Mouse (Mus musculus) embryo, embryonic 11 days (tissue): ENCODE measurements around the gene Gpr15.

Experiments
- DNase-seq: peaks from one replicate; pipeline ENCODE4 v3.0.0-alpha.2; 2015

The Gpr15 gene

DNA sequence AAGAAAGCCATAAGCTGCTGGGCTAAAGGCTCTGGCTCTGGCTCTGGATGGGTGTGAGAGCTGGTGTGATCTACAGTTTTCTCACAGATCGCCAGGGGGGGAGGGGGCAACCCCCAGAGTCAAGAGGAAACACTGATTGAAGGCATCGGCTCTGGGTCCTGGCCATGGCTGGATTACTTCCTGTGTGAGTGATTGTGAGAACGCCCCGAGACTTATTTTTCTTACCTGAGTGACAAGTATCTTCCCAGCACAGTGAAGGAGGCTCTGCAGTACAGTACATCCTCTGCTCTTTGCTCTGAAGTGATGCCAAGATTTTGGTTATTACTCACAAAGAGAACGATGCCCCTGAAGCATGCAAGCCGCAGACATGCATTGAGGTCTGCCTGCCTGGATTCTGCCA, 17.1 kb downstream of the Gpr15 start:
- no peak for DNase-seq

DNA sequence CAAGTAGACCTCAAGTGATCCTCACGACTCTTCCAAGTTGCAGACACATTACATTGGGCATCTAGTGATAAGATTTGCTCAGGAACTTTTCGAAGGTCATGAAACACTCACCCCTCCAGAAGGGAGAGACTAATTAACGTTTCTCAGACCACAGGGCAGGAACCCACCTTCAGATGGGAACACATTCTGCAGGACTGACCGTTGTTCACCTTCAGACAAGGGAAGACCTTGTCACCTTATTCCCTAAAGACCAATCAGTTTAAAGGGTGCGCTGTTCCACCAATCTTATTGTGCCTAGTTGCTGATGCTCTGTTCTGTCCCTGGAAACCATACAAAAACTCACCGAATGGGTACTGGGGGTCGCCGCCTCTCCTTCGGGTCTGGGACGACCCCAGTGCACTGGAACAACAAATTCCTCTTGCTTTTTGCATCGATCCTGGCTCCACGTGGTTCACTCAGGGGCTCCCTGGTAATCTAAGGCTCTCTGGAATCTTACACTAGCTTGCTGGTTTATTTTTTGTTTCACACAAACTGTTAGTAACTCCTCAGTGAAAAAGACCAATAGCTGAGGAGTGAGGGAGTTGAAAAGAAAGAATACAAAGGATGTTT, 17.9 kb downstream of the Gpr15 start:
- no peak for DNase-seq

DNA sequence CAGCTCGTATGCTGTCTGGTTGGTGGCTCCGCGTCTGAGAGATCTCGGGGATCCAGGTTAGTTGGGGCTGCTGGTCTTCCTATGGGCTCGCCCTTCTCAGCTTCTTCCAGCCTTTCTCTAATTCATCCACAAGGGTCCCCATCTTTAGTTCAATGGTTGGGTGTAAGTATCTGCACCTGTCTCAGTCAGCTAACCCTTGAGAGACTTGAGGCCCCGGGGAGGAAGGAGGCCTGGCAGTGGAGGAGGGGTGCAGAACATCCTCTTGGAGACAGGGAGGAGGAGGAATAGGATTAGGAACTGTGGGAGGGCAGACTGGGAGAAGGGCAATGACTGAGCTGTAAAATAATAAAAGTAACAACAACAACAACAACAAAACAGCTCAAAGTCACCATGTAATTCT, 18.7 kb downstream of the Gpr15 start:
- no peak for DNase-seq

DNA sequence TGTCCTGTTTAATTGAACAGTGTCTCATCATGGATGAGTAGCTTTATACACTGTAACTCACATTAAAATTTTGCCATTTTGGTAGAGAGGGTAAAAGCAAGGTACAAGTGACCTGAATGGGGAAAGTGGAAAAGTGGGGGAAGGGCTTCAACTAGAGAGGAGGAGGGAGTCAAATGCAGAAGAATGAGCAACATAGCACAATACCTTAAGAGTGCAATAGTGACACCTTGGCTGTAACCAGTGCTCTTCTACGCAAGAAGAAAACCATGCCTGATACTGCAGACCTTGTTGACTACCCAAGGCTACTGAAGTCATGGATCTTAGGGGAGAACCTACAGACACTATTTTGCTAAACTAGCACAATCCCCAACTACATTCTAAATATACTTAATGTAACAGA, 21.6 kb downstream of the Gpr15 start:
- no peak for DNase-seq

DNA sequence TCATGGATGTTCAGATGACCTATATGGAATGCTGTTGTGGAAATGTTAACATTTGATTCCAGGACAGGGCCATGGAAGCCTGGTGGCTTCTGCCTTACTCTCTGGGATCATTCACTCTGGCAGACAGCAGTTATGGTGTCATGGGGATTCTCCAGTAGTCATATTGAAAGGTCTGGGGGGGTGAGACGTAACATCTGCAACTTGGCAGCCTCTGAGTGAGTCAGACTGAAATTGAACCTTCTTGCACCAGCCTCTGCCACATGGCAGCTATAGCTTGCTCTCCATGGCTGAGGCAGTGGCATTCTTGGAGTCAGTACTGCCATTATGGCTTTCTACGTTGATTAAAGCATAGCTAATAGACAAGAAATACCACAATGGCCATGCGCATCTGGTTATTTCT, 22.1 kb downstream of the Gpr15 start:
- no peak for DNase-seq

DNA sequence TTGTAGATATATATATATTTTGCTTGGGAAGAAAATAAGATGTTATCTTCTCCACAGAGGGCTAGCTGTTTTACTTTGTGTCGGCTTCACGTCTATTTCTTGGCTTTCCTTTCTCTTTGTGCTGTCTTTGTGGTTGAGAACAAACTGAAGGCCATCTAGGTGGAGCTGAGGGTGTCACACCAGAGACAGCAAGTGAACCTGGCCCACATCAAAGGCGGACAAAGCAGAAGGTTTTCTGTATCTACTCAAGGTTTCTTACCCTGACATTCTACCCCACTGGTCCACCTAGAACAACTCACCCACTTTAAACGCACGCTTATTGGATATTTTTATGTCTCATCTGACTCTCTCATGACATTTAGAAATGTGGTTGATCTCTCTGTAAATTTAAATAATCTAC, 24.8 kb downstream of the Gpr15 start:
- no peak for DNase-seq

DNA sequence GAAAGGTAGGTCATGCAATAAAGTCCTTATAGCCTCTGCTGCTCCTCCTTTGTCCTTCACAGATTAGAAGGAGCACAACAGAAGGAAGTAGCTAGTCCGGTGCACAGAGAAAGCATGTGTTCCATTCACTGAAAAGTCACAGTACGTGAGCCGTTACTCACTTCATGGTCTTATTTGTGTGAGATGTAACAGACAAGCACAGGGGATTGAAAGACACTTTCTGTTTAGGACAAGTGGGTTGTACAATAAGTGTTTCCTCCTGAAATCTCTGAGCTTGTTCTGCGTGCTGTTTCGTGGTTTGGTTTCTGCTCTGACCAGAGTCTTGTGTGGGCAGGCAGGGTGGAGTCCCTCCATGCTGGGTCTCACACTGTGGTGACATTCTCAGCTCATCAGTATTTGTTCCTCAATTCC, 28.5 kb downstream of the Gpr15 start:
- no peak for DNase-seq

DNA sequence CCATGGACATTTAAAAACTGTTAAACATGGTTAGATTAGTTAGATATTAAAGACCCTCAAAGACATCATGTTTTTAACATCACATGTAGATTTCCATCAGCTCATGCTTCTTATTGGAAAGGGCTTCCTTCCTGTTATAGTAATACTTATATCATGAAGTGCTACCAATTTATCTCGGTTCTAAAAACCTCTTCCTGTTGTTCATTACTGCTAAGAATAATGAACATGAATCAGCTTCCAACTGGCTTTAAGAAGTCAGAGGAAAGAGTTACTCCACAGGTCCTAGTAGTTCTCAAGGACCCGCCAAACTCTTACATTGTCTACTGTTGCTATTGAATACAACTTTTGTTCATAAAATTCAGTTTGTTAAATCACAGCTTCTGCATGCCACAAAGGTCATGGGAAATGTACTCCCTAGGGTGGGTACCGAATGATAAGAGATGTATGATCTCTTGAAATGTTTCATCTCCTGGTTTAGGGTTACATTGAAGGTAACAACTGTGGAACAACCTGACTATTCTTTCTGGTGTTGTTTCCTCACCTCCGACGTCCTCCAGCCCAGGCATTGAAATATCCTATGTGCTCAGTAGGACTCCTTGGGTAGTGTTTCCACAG, 29.2 kb downstream of the Gpr15 start:
- no peak for DNase-seq

DNA sequence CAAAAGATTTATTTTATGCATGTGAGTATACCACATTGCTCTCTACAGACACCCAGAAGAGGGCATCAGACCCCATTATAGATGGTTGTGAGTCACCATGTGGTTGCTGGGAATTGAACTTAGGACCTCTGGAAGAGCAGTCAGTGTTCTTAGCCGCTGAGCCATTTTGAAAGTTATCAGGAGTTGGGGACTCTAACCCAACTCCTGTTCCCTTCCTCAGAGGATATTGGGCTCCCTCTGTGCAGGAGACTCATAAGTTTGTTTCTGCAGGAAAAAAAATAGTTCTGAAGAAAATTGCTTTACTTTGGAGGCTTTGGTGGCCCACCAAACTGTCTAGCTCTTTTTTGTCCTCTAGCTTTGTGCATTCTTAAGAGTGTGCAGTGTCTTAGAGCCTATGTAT, 30.3 kb downstream of the Gpr15 start:
- no peak for DNase-seq

DNA sequence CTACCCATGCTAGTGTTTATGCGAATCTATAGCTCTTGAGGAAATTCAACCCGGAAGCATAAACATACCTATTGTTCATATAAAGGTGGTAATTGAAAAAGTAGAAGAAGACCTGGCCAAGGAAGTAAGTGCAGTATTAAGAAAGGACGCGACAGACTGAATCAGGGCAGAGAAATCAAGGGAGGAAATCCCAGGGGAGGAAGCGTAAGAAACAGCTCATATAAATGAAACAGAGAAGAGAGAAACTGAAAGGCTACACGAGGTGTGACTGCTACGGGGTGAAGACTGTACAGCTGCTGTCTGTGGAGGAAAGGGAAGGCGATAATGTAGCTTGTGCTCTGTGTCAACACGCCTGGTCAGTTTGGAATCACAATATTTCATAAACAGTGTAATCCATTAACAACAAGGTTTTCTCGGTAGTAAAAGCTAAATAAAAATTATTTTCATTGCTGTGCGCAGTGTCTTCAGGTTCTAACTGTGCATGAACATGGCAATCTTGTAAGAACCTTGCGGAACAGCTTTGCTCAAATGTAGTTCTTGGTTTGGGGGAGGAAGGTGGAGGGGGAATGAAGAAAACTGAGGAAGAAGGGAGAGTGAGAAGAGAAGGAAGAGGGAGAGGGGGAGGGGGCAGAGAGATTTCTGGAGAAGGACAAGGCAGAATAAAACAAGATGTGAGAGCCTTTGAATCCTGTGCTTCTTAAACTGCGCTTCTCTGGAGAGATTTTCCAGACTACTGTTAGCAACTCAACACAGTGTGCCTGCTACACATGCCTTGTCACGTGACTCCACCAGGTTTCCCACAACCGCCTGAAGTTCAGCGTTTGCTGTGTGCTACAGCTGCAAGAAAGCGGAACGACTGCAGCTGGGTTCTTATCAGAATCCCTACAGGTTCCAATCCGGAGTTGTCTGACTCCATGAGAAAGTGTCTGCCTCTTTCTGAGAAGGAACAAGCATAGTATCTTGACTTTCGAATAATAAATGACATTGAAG, 33.0 kb downstream of the Gpr15 start:
- DNase-seq, result no peak

DNA sequence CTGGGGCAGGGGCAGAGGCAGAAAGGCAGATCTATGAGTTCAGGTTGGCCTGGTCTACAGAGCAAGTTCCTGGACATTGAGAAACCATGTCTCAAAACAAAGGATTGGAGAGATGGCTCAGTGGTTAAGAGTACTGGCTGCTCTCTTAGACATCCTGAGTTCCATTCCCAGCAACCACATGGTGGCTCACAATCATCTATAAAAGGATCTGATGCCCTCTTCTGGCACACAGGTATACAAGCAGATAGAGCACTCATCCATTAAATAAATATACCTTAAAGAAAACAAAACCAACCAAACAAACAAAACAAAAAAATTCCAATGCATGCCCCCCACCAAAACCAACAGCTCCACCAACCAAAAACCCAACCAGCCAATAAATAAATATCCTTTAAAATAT, 34.3 kb downstream of the Gpr15 start:
- no peak for DNase-seq

DNA sequence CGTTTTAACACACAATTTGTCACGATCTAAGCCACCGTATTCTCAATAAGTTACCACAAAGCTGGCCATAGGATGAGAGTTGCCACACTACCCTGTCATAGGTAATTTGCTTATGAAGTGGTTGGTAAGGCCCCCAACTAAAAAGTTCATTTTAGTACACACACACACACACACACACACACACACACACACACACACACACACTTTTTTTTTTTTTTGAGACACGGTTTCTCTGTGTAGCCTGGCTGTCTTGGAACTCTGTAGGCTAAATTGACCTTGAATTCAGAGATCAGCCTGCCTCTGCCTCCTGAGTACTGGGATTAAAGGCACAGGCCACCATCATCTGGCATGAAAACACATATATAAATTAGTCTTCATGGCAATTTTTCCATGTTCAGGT, 35.0 kb downstream of the Gpr15 start:
- DNase-seq, result no peak

DNA sequence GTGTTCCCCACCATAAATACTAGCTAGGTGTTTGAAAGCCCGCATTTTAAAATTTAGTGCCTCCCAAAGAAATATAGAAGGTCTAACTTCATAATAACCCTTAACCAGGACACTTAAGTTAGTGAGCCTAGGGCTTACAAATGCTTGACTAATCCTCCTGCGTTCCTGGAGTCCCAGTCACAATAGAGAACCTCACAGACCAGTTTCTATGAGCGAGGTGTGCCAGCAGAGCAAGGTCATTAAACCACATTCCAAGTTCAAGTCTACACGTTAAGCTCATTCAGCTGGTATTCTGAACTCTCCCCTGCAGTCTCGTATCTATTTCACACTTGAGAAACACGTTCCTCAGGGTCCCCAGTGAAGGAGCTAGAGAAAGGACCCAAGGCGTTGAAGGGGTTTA, 36.0 kb downstream of the Gpr15 start:
- DNase-seq, result no peak

DNA sequence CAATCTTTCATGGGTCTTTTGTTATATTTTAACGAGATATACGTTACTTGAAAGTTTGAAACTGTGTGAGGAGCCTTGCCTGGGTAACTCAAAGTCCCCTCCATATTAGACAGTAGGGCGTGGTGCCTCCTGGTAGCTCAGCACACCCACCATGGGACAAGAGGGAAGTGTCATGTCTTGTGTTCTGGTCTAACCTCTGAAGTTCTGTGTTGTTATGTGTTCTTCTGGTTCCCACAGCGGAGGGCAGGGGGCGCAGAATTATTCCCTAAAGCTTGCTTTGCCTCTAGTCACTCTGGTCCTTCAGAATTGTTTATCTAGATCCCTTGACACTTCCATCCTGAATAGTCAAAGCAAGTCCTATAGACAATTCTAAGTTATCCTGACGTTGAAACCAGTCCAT, 36.8 kb downstream of the Gpr15 start:
- no peak for DNase-seq

DNA sequence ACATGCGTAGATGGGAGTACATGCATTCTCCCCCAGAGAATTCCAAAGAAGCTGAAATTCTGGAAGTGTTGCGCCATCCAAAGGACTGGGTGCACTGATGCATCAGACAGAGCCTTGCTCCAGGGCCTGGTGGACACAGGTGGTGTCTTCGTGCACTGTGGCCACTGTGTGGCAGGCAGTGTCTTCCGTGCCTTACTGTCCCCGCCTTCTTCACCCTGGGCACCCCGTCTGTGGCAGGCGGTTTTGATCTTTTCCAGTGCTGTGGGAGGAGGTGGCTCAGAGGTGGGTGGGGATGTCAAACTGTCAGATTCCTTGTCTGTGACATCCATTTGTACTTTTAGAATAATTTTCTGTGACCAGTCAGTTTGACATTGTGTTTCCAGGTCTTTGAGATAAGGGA, 40.2 kb downstream of the Gpr15 start:
- no peak for DNase-seq

DNA sequence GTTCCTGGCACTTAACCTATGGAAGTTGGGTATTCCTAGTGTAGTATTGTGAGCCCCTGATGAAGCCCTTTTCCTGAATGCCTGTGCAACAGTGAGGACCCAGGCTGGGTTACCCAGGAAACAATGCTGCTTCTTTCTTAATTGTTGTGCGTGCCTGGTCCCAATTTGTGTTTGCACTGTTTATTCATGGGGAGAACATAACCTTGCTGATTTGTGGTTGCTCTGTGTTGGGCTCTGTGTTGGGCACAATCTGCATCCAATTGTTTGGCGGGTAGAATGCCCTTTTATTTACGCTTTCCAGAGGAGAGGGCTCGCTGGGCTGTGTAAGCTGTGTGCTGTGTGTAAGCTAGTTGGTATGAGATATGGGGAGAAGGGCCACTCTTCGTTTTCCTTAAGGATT, 41.4 kb downstream of the Gpr15 start:
- DNase-seq, result no peak

DNA sequence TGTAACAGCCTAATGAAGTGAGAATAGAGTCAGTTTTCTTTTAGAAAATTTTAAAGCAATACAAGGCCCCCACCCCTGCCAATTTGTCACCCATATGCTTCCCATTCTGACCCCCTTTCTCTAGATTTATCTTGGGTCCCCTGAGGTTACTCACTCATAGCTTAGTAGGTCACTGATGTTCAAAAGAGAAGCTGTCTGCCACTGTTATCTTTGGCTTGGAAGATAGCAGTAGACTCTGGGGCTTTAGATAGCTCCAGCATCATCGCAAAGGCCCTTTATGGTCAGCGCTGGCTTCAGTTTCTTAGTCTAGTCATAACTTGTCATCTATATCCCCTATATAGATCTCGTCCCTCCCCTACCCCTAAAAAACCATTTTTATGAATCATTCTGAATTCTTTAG, 42.2 kb downstream of the Gpr15 start:
- DNase-seq, result no peak

DNA sequence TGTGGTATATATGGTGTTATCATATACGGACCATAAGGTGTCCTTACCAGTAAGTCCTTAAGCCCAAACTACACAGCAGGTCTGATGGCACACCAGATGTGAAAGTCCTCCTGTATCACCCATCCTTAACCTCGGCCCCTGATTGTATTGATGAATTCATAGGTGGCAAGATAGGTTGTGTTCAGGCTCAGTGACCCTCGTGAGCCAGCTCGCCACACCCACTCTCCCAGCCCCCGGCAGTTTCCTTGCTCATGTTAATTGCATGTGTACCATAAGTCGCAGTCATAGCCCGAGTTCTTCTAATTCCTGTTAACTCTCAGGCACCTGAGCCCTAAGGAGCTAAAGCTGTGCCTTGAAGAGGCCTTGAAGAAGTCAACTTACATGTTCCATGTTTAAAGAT, 42.7 kb downstream of the Gpr15 start:
- DNase-seq, result no peak

DNA sequence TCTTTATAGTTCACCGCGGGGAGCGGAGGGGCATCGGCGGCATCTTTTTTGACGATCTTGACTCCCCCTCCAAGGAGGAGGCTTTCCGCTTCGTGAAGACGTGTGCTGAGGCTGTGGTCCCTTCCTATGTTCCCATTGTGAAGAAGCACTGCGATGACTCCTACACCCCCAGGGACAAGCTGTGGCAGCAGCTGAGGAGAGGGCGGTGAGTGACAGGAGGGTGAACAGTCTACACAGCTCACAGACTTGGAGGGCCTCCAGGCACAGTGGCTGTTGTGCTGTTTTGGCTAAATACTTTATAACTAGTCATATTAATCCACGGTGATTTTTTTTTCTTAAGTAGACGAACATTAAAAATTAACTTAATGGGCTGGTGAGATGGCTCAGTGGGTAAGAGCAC, 43.6 kb downstream of the Gpr15 start:
- DNase-seq, result no peak

DNA sequence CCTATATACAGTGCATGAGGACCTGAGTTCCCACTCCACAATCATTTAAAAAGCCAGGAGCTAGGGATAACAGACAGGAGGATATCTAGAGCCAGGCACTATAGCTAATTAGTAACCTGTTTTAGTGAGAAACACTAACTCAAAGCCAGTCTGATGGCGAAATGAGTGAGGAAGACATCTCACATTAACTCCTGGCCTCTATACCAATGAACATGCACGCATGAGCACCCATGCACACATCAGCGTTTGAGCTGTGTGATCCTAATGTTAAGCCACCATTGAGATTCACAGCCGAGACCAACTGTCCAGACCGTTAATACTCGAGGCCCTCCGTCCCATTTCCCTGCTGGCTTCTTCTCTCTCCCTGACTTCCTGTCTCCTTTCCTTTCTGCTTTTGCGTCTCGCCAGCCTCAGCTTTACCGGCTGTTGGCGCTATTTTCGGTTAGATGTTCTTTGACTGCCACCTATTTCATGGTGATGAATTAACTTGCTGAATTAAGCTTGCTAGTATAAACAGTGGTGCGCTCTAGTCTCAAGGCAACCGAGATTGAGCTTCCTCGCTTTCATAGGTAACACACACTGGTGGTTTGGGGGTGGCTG, 45.0 kb downstream of the Gpr15 start:
- no peak for DNase-seq

DNA sequence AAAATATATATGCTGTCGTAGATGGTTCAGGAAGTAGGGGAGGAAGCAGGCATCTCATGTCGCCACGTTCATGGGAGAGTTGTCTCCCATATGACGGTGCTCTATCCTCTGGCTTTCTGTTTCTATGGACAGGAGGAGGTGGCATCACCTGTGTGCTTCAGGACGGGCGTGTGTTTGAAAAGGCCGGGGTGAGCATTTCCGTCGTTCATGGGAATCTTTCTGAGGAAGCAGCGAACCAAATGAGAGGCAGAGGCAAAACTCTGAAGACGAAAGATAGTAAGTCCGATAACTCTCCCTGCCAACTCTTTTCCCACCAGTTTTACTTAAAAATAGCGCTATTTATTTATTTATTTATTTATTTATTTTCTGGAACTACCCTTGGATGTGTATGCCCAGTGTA, 46.5 kb downstream of the Gpr15 start:
- no peak for DNase-seq

DNA sequence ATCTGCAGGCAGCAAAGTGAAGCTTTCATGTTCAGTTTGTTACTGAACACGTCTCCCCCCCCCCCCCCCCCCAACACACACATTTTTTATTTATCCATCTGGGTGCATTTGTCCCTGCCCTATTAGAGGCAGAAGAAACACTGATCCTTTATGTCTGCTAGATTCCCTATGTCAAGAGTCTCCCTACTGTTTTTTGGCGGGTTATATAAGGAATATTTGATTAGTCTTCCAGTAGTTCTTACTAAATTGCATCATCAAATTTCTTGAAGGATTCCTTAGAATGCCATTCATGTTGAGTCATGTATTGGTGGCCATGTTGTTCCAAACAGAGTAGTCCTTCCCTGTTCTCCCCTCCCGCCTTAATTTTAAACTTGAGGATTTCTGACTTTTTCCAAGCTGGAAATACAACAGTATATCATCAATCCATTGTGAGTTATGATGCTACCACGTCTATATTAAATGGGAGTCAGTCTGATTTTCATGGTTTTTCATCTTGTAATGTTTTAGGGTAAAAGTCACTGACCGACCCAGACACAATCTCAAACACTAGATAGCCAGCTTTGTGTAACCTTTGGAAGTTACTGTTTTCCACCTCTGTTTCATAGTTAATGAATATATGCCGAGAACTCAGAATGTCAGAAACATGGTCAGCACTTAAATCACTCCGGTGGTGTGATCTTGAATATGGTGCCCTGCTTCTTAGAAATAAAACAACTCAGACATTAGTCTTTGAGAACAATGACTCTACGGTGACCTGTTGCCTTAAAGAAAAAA, 47.5 kb downstream of the Gpr15 start:
- no peak for DNase-seq

DNA sequence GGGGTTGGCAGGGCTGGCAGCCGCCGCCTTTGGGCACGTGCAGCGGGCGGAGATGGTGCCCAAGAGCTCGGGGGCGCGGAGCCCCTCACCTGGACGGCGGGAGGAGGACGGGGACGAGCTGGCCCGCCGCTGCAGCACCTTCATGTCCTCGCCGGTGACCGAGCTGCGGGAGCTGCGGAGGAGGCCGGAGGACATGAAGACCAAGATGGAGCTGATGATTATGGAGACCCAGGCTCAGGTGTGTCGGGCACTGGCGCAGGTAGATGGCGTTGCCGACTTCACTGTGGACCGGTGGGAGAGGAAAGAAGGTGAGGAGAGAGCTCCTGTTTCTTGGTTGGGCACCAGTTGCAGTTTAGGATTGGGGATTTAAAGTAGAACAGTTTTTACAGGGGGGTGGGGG, 48.2 kb downstream of the Gpr15 start:
- DNase-seq, result no peak
